Mouse (Mus musculus) ES-E14 (cell line): ENCODE measurements around the gene Srgap2. TPM values are rescaled to one million over a fixed set of nuclear protein-coding genes. Genes with fewer than 3 reads are reported as not detected.

Experiments
- DNase-seq: peaks from one replicate; pipeline ENCODE4 v3.0.0-alpha.2; 2013; ENCODE audit warnings: low read depth, low spot score
- H3K27ac ChIP-seq: 2 replicates; pipeline ENCODE4 v1.5.1; 2012; ENCODE audit warnings: low read depth, mild to moderate bottlenecking, low read length, moderate library complexity, mixed read lengths; ENCODE audit not compliant: poor library complexity, insufficient read depth, severe bottlenecking
- H3K36me3 ChIP-seq: 2 replicates; pipeline ENCODE4 v1.6.1; 2012; ENCODE audit warnings: mild to moderate bottlenecking, low read length, moderate library complexity, mixed read lengths; ENCODE audit not compliant: control insufficient read depth, poor library complexity, insufficient read depth, severe bottlenecking
- H3K4me1 ChIP-seq, 2 experiments: fragments of 150-350 bp in 1 of 2; sonication (generic) in 1 of 2; 2 replicates each; pipeline ENCODE4 v1.6.1; 2012; ENCODE audit warnings: low read length in 2 of 2, mild to moderate bottlenecking in 1 of 2, mixed read lengths in 1 of 2; ENCODE audit not compliant: control insufficient read depth in 2 of 2, insufficient read depth in 2 of 2, poor library complexity in 1 of 2
- H3K4me3 ChIP-seq, 2 experiments: fragments of 150-350 bp in 1 of 2; sonication (generic) in 1 of 2; 2 replicates each; pipeline ENCODE4 v1.5.1; 2012; ENCODE audit warnings: low read length in 2 of 2, low read depth in 1 of 2, mild to moderate bottlenecking in 1 of 2, mixed read lengths in 1 of 2; ENCODE audit not compliant: insufficient read depth in 1 of 2, poor library complexity in 1 of 2, severe bottlenecking in 1 of 2
- H3K9ac ChIP-seq: 2 replicates; pipeline ENCODE4 v1.6.1; 2012; ENCODE audit warnings: low read depth, mild to moderate bottlenecking, low read length, mixed read lengths; ENCODE audit not compliant: poor library complexity, insufficient read depth, severe bottlenecking
- H3K9me3 ChIP-seq: fragments of 150-350 bp; sonication (generic); 2 replicates; pipeline ENCODE4 v1.6.1; 2012; ENCODE audit warnings: low read depth, mild to moderate bottlenecking, low read length; ENCODE audit not compliant: control insufficient read depth, insufficient read depth
- CHD2 ChIP-seq: IDR thresholded peaks from 2 replicates; pipeline ENCODE4 v1.6.1; 2014; ENCODE audit warnings: mild to moderate bottlenecking, low read depth, low read length, inconsistent platforms
- HCFC1 ChIP-seq: IDR thresholded peaks from 2 replicates; pipeline ENCODE4 v1.6.1; 2012; ENCODE audit warnings: low read length, inconsistent platforms, borderline replicate concordance; ENCODE audit not compliant: insufficient read depth
- MAFK ChIP-seq: IDR thresholded peaks from 2 replicates; pipeline ENCODE4 v1.6.1; 2014; ENCODE audit warnings: mild to moderate bottlenecking, low read depth, low read length, inconsistent platforms; ENCODE audit not compliant: insufficient read depth
- ZC3H11A ChIP-seq: IDR thresholded peaks from 2 replicates; pipeline ENCODE4 v1.6.1; 2012; ENCODE audit warnings: low read depth, mild to moderate bottlenecking, inconsistent platforms, low read length, borderline replicate concordance
- ZNF384 ChIP-seq: IDR thresholded peaks from 2 replicates; pipeline ENCODE4 v1.6.1; 2012; ENCODE audit warnings: low read depth, low read length, inconsistent platforms
- in situ Hi-C, 2 experiments: fragments of 600-800 bp; cut with MboI; formaldehyde crosslinking; loops; one replicate each; pipeline ENCODE4 v1.15.1; 2025; ENCODE audit warnings: low sequenced_read_pairs in 2 of 2, inconsistent platforms in 1 of 2; ENCODE audit not compliant: unreplicated experiment in 2 of 2
- total RNA-seq: library from RNA; depleted of rRNA; stranded (reverse); fragments of 300-350 nt; gene quantifications from 2 replicates; pipeline ENCODE4 v1.2.3, GENCODE M21; 2012

Gene Srgap2
- total RNA-seq, 1 experiment = 26.4 TPM

DNA sequence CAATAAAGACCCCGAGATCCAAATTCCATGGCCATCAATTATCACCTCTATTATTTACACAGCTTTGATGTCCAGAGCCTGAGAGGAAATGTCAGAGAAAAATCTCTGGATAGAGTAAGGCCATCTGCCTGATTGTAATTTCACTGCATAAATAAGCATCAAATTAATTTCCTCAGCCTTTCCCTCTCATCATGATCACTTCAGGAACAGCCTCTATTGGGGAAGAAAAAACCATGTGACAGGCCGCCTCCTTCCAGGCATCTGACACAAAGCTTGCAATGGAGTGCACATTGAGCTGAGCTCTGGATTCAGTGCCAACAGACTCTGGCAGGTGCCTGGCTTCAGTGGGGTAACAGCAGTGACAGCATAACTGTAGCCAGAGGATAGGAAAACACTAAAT, 175.7 kb downstream of the Srgap2 start:
- no peaks in the 10 kb centered on the region for H3K9me3 ChIP-seq
- no peak overlapping the region for H3K4me3 ChIP-seq
- no peaks in the 10 kb centered on the region for H3K4me1 ChIP-seq
- H3K36me3 ChIP-seq = peaks cover 9% of the 10 kb centered on the region
- no peak overlapping the region for H3K27ac ChIP-seq
- no peak for DNase-seq
- no peak for TF ChIP-seq HCFC1
- no peak for TF ChIP-seq MAFK
- TF ChIP-seq ZC3H11A = no peak
- TF ChIP-seq CHD2 = no peak
- TF ChIP-seq ZNF384 = no peak
- in situ Hi-C loops = no loop called here
- H3K9ac ChIP-seq = no peak overlapping the region

DNA sequence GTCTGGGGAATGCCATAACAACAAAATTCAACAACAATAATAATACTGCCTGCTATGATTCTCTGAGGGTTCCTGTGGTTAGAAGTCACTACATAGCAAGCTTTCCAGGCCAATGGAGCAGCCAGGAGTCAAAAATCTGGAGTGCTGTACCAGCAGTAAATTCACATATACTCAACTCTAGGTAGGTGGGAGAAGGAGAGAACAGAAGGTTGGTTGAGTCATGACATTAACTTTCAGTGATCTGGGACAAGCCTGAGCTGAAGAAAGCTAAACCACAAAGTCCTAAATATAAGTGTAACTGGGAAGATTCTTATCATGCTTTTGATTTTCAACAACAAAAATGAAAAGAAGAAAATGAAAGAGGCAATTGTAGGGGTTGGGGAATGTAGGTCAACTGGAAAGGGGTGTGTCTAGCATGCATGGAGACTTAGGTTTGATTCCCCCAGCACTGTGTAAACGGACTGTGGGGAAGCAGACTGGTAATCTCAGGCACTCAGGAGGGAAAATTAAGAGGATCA, 177.1 kb downstream of the Srgap2 start:
- H3K9ac ChIP-seq = no peak overlapping the region
- H3K27ac ChIP-seq = no peak overlapping the region
- H3K36me3 ChIP-seq = peaks cover 6% of the 10 kb centered on the region
- no peaks in the 10 kb centered on the region for H3K9me3 ChIP-seq
- DNase-seq = no peak
- in situ Hi-C loops = no loop called here
- no peaks in the 10 kb centered on the region for H3K4me1 ChIP-seq
- H3K4me3 ChIP-seq = no peak overlapping the region
- TF ChIP-seq HCFC1 (no peak), MAFK (no peak), ZC3H11A (no peak)

DNA sequence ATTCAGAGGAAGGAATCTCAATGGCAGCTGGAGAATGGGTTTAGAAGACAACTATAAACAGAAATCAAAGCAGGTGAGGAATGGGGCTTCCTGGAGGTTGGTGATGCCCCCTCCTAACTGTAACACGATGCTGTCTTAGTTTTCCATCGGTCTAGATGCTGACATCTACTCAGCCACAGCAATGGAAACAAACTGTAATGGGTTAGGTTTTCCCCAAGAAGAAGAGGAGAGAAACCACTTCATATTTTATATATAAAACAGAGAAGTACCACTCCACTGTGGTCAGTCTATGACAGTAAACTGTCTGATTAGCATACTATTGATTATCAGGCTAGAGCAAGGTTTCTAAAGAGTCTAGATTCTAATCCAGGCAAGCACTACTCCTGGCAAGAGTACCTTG, 179.4 kb downstream of the Srgap2 start:
- in situ Hi-C loops = no loop called here
- Histone ChIP-seq H3K9me3 (no peaks in the 10 kb centered on the region), H3K9ac (no peak overlapping the region), H3K4me3 (no peak overlapping the region), H3K36me3 (peaks cover 6% of the 10 kb centered on the region), H3K27ac (no peak overlapping the region), H3K4me1 (no peaks in the 10 kb centered on the region)
- no peak for DNase-seq
- TF ChIP-seq HCFC1 (no peak), CHD2 (no peak), ZC3H11A (no peak), MAFK (no peak), ZNF384 (no peak)

DNA sequence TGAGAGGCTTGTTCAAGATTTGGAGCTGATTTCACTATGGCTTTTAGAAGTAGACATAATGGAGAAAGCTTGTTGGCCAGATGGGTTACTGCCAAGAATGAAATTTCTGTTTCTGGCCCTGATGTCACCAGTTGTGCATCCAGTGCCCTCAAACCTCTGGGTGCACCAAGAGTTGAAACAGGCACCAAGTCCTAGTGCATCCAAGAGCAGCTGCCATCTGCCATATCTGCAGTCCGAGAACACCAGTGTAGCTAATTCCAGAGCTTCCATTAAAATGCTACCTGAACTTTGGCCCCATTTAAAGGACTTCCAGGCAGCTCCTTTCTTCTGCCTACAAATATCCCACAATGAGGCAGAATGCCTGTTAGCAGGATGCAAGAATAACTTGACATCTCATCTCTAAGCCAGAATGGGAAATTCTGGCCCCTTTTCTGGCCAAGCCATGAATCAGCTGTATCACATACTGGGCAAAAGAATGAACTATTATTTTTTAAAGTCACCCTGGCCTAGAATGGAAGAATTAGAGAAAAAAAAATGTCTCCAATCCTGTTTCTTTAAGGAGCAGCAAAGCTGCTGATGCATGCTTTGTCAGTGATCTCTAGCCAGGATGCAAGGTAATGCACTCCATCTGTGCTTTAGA, 180.1 kb downstream of the Srgap2 start:
- Histone ChIP-seq H3K27ac (no peak overlapping the region), H3K36me3 (peaks cover 6% of the 10 kb centered on the region), H3K9ac (no peak overlapping the region), H3K9me3 (no peaks in the 10 kb centered on the region), H3K4me1 (no peaks in the 10 kb centered on the region), H3K4me3 (no peak overlapping the region)
- TF ChIP-seq ZC3H11A = no peak
- DNase-seq = no peak
- in situ Hi-C loops = no loop called here
